Mouse (Mus musculus): ENCODE data around the gene Smpd4.

DNA sequence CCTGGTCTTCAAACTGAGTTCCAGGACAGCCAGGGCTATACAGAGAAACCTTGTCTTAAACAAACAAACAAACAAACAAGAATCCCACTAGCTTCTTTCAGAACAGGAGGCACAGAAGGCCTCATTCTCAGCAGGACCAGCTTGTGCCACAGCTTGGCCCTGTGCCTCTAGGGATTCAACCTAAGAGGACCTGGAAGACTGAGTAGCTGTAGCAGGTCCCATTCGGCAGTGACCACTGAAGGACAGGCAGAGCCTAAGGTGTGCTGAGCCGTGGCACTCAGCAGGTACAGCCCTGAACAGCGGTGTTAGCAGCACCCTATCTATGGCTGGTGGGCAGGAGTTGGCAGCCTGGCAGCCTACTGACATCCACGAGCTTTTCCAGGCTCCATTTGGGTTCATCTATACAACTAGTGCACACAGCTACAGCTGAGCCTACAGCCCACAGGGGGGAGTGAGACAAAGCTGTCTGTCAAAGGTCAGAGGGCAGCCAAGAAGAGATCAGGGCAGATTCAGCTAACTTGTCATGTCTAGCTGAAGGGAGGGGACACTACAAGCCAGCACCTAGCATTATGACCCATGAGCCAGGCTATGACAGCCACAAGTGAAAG lies 35.1 kb downstream of the Smpd4 start:
- TF ChIP-seq CTCF (IDR thresholded peaks at IDR 0.05; ENCODE audit: extremely low read depth, insufficient read depth, insufficient read length, insufficient replicate concordance) = no peak
- TF ChIP-seq POLR2A (IDR thresholded peaks at IDR 0.05; ENCODE audit: low read depth, low read length) = no peak
